Comparison of ENCODE assay signal across 17 mouse cellular contexts in genomic region chr12:113030993-113031392, GRCm38 (mm10). TPM values are rescaled to one million over a fixed set of nuclear protein-coding genes. Genes with fewer than 3 reads are reported as not detected.
A peak's percentile ranks its signal among the peaks of the same experiment; 100 is the strongest.
DNase-seq lines count a peak whose midpoint lies in the region; ATAC-seq and TF ChIP-seq lines count a peak whose summit lies in the region.
"Had no signal": no experiment of that assay in that cellular context is flagged by ENCODE, and none has a peak within 500 bp of the region (broad histone marks: within the 10 kb centered on the region; RNA-seq: fewer than 3 reads in every experiment).

No protein-coding gene starts in this region.

- WGBS in macrophage (ENCODE audit: missing documents): 13% methylated on average over 9 of the region's 9 CpGs

- intact Hi-C loops in gastrocnemius, adult 2 months (cut with DNase I): no loop called here

- no peak overlapping the region for H3K4me3 ChIP-seq in gastrocnemius, adult 2 months
- H3K4me3 ChIP-seq in macrophage (ENCODE audit: inconsistent target): no peak overlapping the region
- H3K4me3 ChIP-seq: embryonic facial prominence, embryonic 13.5 days; hindbrain, embryonic 15.5 days; midbrain, embryonic 13.5 days; neural tube, embryonic 15.5 days had no signal

- peaks cover 16% of the 10 kb centered on the region; the same call in 1 of the 2 replicates for H3K36me3 ChIP-seq in macrophage (ENCODE audit: inconsistent target)
- H3K36me3 ChIP-seq: hindbrain, embryonic 15.5 days; neural tube, embryonic 15.5 days had no signal

- peak; percentile 87 for ATAC-seq in erythroid progenitor cell, adult 5-6 weeks (replicated peaks; ENCODE audit: low FRiP score, poor library complexity, severe bottlenecking)
- ATAC-seq: midbrain, embryonic 13.5 days had no signal

- TF ChIP-seq CTCF in gastrocnemius, adult 2 months (IDR thresholded peaks at IDR 0.05): no peak

- no peak for DNase-seq in gastrocnemius, adult 2 months
- no peak for DNase-seq in gastrocnemius, postnatal 10 days
- peak; percentile 81 for DNase-seq in 416B (ENCODE audit: low read depth)
- DNase-seq in retina, postnatal 1 day: no peak
- no peak for DNase-seq in layer of hippocampus, adult 8-10 months (ENCODE audit: low spot score in 2 of 2)
- no peak for DNase-seq in left cerebral cortex, adult 9 months (ENCODE audit: low spot score in 2 of 2)
- DNase-seq: cerebellum, adult 9-10 months; kidney, postnatal 10 days; right cerebral cortex, postnatal 14 days had no signal

- peaks cover 91% of the 10 kb centered on the region for H3K79me2 ChIP-seq in macrophage (ENCODE audit: inconsistent target)

- H3K27ac ChIP-seq in gastrocnemius, adult 2 months: peak overlapping the region; percentile 78
- peak overlapping the region; percentile 81 for H3K27ac ChIP-seq in macrophage
- H3K27ac ChIP-seq: embryonic facial prominence, embryonic 13.5 days; hindbrain, embryonic 15.5 days; midbrain, embryonic 13.5 days; neural tube, embryonic 15.5 days had no signal

RNA-seq across cellular contexts. Expression of gene Pacs2, which starts 16.7 kb away (rescaled TPM):
- total RNA-seq in gastrocnemius, adult 2 months (2021): 10 to 100 TPM; 35.9 to 41.0 TPM
- total RNA-seq in gastrocnemius, postnatal 10 days (2021): 10 to 100 TPM; 51.8 to 54.4 TPM
- total RNA-seq in erythroid progenitor cell, adult 5-6 weeks (2015; ENCODE audit: low replicate concordance): 68.3 and 88.3 TPM in 2 replicates
- total RNA-seq in erythroid progenitor cell, adult 5-6 weeks (2017; ENCODE audit: low replicate concordance): 44.9 and 45.7 TPM in 2 replicates
- 100 to 1,000 TPM in 21 of 26 experiments, 10 to 100 TPM in 5; 43.0 to 223 (median 156) TPM for total RNA-seq in macrophage (2018; cell fraction: chromatin; rRNA removed)
- total RNA-seq in macrophage (2018; cell fraction: cytosol; rRNA removed): 10 to 100 TPM; 48.1 to 83.4 (median 70.4) TPM
- 100 to 1,000 TPM in 13 of 26 experiments, 10 to 100 TPM in 13; 44.8 to 156 (median 99.8) TPM for total RNA-seq in macrophage (2018; cell fraction: nucleus; rRNA removed)
- polyA plus RNA-seq in macrophage (2018): 42.2 to 56.7 TPM (median 54.3 TPM) in 3 replicates
- 100 to 1,000 TPM in 3 of 4 experiments, 10 to 100 TPM in 1; 89.5 to 110 (median 108) TPM for total RNA-seq in layer of hippocampus, adult 8-10 months (2022)

RNA-seq across cellular contexts. Expression of gene Brf1, which starts 30.5 kb away (rescaled TPM):
- total RNA-seq in gastrocnemius, adult 2 months (2021): 10 to 100 TPM; 20.8 to 21.5 TPM
- total RNA-seq in gastrocnemius, postnatal 10 days (2021): 10 to 100 TPM; 28.2 to 37.9 TPM
- total RNA-seq in erythroid progenitor cell, adult 5-6 weeks (2015; ENCODE audit: low replicate concordance): 55.1 and 57.4 TPM in 2 replicates
- 172 and 200 TPM in 2 replicates for total RNA-seq in erythroid progenitor cell, adult 5-6 weeks (2017; ENCODE audit: low replicate concordance)
- total RNA-seq in macrophage (2018; cell fraction: chromatin; rRNA removed): 100 to 1,000 TPM; 183 to 360 (median 252) TPM
- 10 to 100 TPM in 18 of 26 experiments, 1 to 10 TPM in 8; 6.4 to 22.0 (median 13.0) TPM for total RNA-seq in macrophage (2018; cell fraction: cytosol; rRNA removed)
- 100 to 1,000 TPM in 18 of 26 experiments, 10 to 100 TPM in 8; 64.8 to 206 (median 130) TPM for total RNA-seq in macrophage (2018; cell fraction: nucleus; rRNA removed)
- polyA plus RNA-seq in macrophage (2018): 15.4 to 26.6 TPM (median 18.3 TPM) in 3 replicates
- 10 to 100 TPM; 49.3 to 59.4 (median 57.4) TPM for total RNA-seq in layer of hippocampus, adult 8-10 months (2022)

RNA-seq across cellular contexts. Expression of gene Tex22, which starts 43.3 kb away (rescaled TPM):
- not detected for total RNA-seq in gastrocnemius, adult 2 months (2021)
- total RNA-seq in gastrocnemius, postnatal 10 days (2021): under 1 TPM in 1 of 2 experiments, not detected in 1; 0.20 TPM
- total RNA-seq in erythroid progenitor cell, adult 5-6 weeks (2015; ENCODE audit: low replicate concordance): not detected in 2 replicates
- not detected in 2 replicates for total RNA-seq in erythroid progenitor cell, adult 5-6 weeks (2017; ENCODE audit: low replicate concordance)
- 1 to 10 TPM in 21 of 26 experiments, under 1 TPM in 4, not detected in 1; 0.71 to 7.4 (median 1.4) TPM for total RNA-seq in macrophage (2018; cell fraction: chromatin; rRNA removed)
- total RNA-seq in macrophage (2018; cell fraction: cytosol; rRNA removed): under 1 TPM in 2 of 26 experiments, not detected in 24; 0.20 to 0.39 TPM
- 1 to 10 TPM in 6 of 26 experiments, under 1 TPM in 10, not detected in 10; 0.46 to 2.0 (median 0.76) TPM for total RNA-seq in macrophage (2018; cell fraction: nucleus; rRNA removed)
- polyA plus RNA-seq in macrophage (2018): not detected in 3 replicates
- total RNA-seq in layer of hippocampus, adult 8-10 months (2022): under 1 TPM; 0.34 to 0.87 (median 0.60) TPM
- total RNA-seq: liver, adult 2 months had no signal
- polyA plus RNA-seq: embryonic facial prominence, embryonic 13.5 days; hindbrain, embryonic 15.5 days; neural tube, embryonic 15.5 days; thymus, postnatal 0 days had no signal

RNA-seq across cellular contexts. Expression of gene Btbd6, which starts 54.7 kb away (rescaled TPM):
- 10 to 100 TPM; 13.3 to 20.6 TPM for total RNA-seq in gastrocnemius, adult 2 months (2021)
- total RNA-seq in gastrocnemius, postnatal 10 days (2021): 10 to 100 TPM; 10.4 to 12.7 TPM
- total RNA-seq in erythroid progenitor cell, adult 5-6 weeks (2015; ENCODE audit: low replicate concordance): 0.84 and 3.2 TPM in 2 replicates
- 0.68 and 1.0 TPM in 2 replicates for total RNA-seq in erythroid progenitor cell, adult 5-6 weeks (2017; ENCODE audit: low replicate concordance)
- total RNA-seq in macrophage (2018; cell fraction: chromatin; rRNA removed): 10 to 100 TPM in 2 of 26 experiments, 1 to 10 TPM in 23, not detected in 1; 1.1 to 16.4 (median 4.0) TPM
- total RNA-seq in macrophage (2018; cell fraction: cytosol; rRNA removed): 10 to 100 TPM in 2 of 26 experiments, 1 to 10 TPM in 24; 2.7 to 11.0 (median 5.0) TPM
- total RNA-seq in macrophage (2018; cell fraction: nucleus; rRNA removed): 10 to 100 TPM in 3 of 26 experiments, 1 to 10 TPM in 23; 1.9 to 17.2 (median 4.7) TPM
- polyA plus RNA-seq in macrophage (2018): 5.3 to 10.9 TPM (median 9.7 TPM) in 3 replicates
- total RNA-seq in layer of hippocampus, adult 8-10 months (2022): 10 to 100 TPM; 55.3 to 61.7 (median 58.9) TPM
